Mouse (Mus musculus) layer of hippocampus, postnatal 36 days (tissue): ENCODE data around the gene Ube2o. TPM values are rescaled to one million over a fixed set of nuclear protein-coding genes. Genes with fewer than 3 reads are reported as not detected.
"Not testable (repeated sequence)": the region's sequence is repeated elsewhere in the genome, so short reads cannot be mapped to it uniquely, and the experiment has no call there.

Experiments
- DNase-seq, 2 experiments: peaks; one replicate each; pipeline ENCODE4 v3.0.0; 2022
- total RNA-seq, 2 experiments: library from RNA; stranded (reverse); gene quantifications; 2 replicates each; pipeline ENCODE4 v1.2.3; 2021

Ube2o gene
- total RNA-seq, 2 experiments from 2014 or later = 91.3 to 98.8 TPM

DNA sequence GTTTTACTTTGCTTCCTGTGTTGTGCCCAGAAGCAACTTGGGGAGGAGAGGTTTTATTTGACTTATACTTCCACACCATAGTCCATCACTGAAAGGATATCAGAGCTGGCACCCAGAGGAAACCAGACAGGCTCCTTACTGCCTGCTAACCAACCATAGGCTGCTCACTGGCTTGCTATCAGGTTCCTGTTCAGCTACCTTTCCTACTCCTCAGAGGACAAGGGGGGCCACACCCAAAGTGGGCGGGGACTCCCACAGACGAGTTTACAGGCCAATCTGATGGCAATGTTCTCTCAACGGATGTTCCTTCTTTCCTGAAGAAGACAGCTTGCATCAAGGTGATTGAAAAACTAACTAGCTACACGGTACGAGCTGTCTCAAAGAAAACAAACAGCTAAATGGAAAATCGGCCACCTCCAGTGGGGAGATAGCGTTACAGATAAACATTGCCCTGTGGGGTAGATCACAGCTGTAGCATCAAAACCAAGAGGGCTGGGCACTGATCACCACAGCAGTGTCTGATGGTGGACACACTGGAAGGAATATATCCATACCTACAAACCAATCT lies 69.9 kb downstream of the Ube2o start:
- DNase-seq = no peak

GRCm38 (mm10) chr11:116508689-116509088 lies 72.6 kb downstream of the Ube2o start:
- no peak for DNase-seq

- no peak for DNase-seq
Measured at GRCm38 (mm10) chr11:116506151-116506875, 74.9 kb downstream of the Ube2o start.

GRCm38 (mm10) chr11:116505573-116505972 lies 75.7 kb downstream of the Ube2o start:
- no peak for DNase-seq

GRCm38 (mm10) chr11:116504516-116504915 lies 76.7 kb downstream of the Ube2o start:
- DNase-seq = no peak

DNA sequence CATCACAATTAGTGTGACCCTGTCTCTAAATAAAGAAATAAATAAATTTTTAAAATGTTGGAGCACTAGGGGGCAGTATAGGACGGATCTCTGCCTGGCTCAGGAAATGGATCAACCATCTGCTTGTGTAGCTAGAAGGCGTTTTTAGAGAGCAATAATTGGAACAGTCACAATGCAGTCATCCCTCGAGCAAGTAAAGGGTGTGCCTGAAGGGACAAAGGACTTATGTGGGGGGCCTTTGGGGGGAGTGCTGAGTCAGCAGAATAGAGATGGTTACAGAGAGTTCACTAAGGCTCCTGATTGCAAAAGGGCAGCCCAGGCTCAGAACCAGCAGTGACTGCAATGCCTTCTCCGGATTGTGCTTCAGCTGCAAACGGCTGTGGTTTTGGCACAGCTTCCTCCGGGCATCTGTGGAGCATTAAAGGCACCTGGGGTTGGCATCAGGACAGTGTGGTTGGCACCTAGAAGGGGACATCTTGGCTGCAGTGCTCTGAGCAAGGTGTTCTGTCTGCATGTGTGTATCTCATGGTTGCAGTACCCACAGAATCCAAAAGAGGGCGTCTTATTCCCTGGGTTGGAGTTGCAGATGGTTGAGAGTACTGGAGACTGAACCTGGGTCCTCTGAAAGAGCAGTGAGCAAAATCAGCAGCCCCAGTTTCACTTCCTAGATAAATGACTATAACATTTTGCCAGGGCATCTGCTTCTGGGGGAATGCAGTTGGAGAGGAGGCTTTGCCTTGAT lies 80.1 kb downstream of the Ube2o start:
- no peak for DNase-seq

DNA sequence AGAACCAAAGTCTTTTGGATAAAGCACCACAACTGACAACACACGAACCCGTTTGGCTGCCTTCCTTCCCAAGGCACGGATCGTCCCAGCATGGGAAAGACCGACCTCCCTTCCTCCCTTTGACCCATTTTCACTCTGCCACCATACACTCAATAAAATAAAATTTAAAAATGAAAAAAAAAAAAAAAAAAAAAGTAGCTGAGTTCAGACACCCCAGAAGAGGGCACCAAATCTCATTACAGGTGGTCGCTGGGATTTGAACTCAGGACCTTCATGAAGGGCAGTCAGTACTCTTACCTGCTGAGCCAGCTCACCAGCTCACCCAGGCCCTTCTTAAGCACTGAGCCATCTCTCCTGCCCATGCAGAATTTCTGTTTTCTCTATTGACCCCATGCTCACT lies 82.2 kb downstream of the Ube2o start:
- DNase-seq = no peak

GRCm38 (mm10) chr11:116498596-116498995 lies 82.7 kb downstream of the Ube2o start:
- no peak for DNase-seq

- no peak for DNase-seq
Measured at GRCm38 (mm10) chr11:116497313-116497712, 83.9 kb downstream of the Ube2o start.

- DNase-seq = peak; percentile 48 to 55
Measured at GRCm38 (mm10) chr11:116494474-116495174, 86.6 kb downstream of the Ube2o start.

DNA sequence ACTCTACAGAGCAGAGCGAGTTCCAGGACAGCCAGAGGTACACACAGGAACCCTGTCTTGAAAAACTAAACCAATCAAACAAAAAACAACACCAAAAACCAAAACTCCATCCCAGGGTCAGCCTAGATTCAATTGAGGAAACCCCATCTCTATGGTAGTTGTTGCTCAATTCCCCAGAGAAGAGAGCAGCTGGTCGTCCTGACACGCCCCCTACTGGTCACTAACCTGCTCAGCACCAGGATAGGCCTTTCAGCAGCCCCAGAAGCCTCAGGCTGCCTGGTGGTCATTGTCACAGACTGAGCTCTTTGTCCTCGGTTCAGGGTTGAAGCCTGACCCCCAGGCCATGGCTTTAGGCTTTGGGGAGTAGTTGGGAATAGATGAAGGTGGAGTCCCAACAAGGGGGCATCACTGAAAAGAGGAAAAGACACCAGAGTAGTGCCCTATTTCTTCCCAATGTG lies 87.4 kb downstream of the Ube2o start, which contains the start of gene Prpsap1:
Prpsap1 (minus strand) TSS at position 408 of the 458 bp plus-strand sequence.
- no peak for DNase-seq

DNA sequence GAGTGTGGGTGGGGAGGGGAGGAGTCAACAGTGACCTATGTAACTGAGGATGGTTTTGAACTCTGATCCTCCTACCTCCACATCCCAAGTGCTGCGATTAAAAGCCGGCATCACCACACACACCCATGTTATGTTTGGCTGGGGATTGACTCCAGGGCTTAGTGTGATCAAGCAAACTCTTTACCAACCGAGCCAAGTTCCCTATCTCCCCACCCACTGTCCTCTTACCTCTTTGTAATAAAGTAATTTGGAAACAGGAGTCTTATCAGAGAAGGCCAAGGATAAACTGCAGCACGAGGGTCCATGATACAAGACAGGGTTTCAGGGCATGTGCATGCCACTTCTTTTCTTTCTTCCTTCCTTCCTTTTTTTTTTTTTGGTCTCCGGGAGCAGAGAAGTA lies 88.1 kb downstream of the Ube2o start:
- no peak for DNase-seq

DNA sequence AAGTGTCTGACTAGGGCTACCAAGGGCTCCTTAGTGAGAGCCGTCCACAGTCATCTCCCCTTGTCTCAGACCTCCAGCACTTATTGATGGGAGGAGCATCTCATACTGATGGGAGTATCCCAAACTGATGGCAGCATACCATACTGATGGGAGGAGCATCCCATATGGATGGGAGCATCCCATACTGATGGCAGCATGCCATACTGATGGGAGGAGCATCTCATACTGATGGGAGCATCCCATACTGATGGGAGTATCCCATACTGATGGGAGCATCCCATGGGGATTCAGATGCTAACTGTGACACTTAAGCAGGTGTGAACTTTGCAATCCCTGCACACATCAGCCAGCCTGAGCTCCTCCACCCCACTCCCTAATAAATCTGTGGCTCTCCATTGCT lies 88.7 kb downstream of the Ube2o start:
- not testable (repeated sequence) for DNase-seq

GRCm38 (mm10) chr11:116491338-116491737 lies 89.9 kb downstream of the Ube2o start:
- no peak for DNase-seq

DNA sequence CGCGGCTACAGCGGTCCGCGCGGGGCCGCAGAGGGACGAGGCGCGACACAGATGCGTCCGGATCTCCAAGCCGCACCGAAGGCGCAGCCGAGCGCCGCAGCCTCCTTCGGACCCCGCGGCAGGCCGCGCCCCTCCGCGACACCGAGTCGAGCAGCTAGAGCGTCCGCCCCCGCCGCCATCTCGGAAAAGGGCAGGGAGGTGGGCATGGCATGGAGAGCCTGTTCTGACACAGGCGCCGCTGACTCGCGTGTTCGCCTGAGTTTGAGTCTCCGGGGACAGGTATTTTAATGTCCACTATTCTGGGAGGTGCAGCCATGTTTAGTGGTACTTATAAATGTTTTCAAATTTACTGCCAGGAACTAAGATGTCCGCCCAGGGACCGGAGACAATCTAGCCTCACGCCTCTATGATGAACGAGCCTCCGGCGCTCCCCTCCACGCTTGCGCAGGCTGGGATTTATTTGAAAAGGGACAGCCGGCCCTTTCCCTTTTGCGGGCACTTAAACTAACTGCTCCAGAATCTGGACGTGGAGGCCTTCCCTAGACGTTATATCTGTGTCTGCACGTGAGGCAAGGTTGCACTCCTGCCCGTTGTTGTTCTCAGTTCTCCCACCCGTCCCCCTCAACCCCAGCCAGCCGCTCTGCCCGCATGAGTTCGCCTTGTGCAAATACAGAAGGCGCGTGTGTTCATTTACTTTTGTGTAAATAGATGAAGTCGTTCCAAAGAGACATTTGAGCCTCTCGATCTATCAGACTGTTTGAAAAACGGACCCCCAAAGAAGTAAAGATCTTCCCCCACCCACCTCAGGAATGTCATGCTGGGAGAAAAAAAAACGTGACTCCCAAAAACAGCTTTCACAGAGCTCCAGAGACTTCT lies 90.8 kb downstream of the Ube2o start:
- peak; percentile 87 to 91 for DNase-seq

- no peak for DNase-seq
Measured at GRCm38 (mm10) chr11:116489771-116490231, 91.4 kb downstream of the Ube2o start.

GRCm38 (mm10) chr11:116488693-116489375 lies 92.4 kb downstream of the Ube2o start:
- DNase-seq = no peak

GRCm38 (mm10) chr11:116488207-116488606 lies 93.0 kb downstream of the Ube2o start:
- no peak for DNase-seq
